Mouse (Mus musculus): Measurements from ENCODE around the gene Inka2.
A peak's percentile ranks its signal among the peaks of the same experiment; 100 is the strongest.

Inka2 gene

GRCm38 (mm10) chr3:105704031-105705008 is at the start of gene Inka2:
Inka2 (plus strand) TSS chr3:105704599.
- peak; percentile 63 for DNase-seq (ENCODE audit: extremely low spot score, low read depth, low spot score)

GRCm38 (mm10) chr3:105655031-105655585 is 49.3 kb upstream of the Inka2 start:
- no peak for DNase-seq (ENCODE audit: extremely low spot score, low read depth, low spot score)

GRCm38 (mm10) chr3:105660530-105660929 is 43.9 kb upstream of the Inka2 start:
- DNase-seq (ENCODE audit: extremely low spot score, low read depth, low spot score), result no peak

- DNase-seq (ENCODE audit: extremely low spot score, low read depth, low spot score), result no peak
Observed at GRCm38 (mm10) chr3:105663043-105663442, 41.4 kb upstream of the Inka2 start.

GRCm38 (mm10) chr3:105665105-105665765 is 39.2 kb upstream of the Inka2 start:
- DNase-seq (ENCODE audit: extremely low spot score, low read depth, low spot score), result no peak

GRCm38 (mm10) chr3:105666996-105667523 is 37.3 kb upstream of the Inka2 start:
- DNase-seq (ENCODE audit: extremely low spot score, low read depth, low spot score), result no peak

GRCm38 (mm10) chr3:105668161-105668560 is 36.2 kb upstream of the Inka2 start:
- no peak for DNase-seq (ENCODE audit: extremely low spot score, low read depth, low spot score)

- no peak for DNase-seq (ENCODE audit: extremely low spot score, low read depth, low spot score)
Observed at GRCm38 (mm10) chr3:105669776-105670175, 34.6 kb upstream of the Inka2 start.

GRCm38 (mm10) chr3:105670801-105671200 is 33.6 kb upstream of the Inka2 start:
- no peak for DNase-seq (ENCODE audit: extremely low spot score, low read depth, low spot score)

GRCm38 (mm10) chr3:105674595-105675218 is 29.7 kb upstream of the Inka2 start:
- peak; percentile 77 for DNase-seq (ENCODE audit: extremely low spot score, low read depth, low spot score)

- DNase-seq (ENCODE audit: extremely low spot score, low read depth, low spot score), result no peak
Observed at GRCm38 (mm10) chr3:105675932-105676331, 28.5 kb upstream of the Inka2 start.

GRCm38 (mm10) chr3:105680346-105680745 is 24.1 kb upstream of the Inka2 start:
- no peak for DNase-seq (ENCODE audit: extremely low spot score, low read depth, low spot score)

GRCm38 (mm10) chr3:105686394-105687323 is 17.7 kb upstream of the Inka2 start:
- no peak for DNase-seq (ENCODE audit: extremely low spot score, low read depth, low spot score)

GRCm38 (mm10) chr3:105687324-105688060 is 16.9 kb upstream of the Inka2 start, which contains the start of gene Ddx20:
Ddx20 (minus strand) TSS chr3:105687574.
- DNase-seq (ENCODE audit: extremely low spot score, low read depth, low spot score), result peak; percentile 92

- DNase-seq (ENCODE audit: extremely low spot score, low read depth, low spot score), result no peak
Observed at GRCm38 (mm10) chr3:105688536-105688935, 15.9 kb upstream of the Inka2 start.

GRCm38 (mm10) chr3:105693327-105694080 is 10.9 kb upstream of the Inka2 start:
- DNase-seq (ENCODE audit: extremely low spot score, low read depth, low spot score), result no peak

- DNase-seq (ENCODE audit: extremely low spot score, low read depth, low spot score), result no peak
Observed at GRCm38 (mm10) chr3:105695476-105696386, 8.7 kb upstream of the Inka2 start.

All from hindlimb bud, embryonic 11.5 days (tissue).